Mouse (Mus musculus): ENCODE measurements around the gene Armh4.
"Not testable (repeated sequence)": the region's sequence is repeated elsewhere in the genome, so short reads cannot be mapped to it uniquely, and the experiment has no call there.

Gene Armh4

DNA sequence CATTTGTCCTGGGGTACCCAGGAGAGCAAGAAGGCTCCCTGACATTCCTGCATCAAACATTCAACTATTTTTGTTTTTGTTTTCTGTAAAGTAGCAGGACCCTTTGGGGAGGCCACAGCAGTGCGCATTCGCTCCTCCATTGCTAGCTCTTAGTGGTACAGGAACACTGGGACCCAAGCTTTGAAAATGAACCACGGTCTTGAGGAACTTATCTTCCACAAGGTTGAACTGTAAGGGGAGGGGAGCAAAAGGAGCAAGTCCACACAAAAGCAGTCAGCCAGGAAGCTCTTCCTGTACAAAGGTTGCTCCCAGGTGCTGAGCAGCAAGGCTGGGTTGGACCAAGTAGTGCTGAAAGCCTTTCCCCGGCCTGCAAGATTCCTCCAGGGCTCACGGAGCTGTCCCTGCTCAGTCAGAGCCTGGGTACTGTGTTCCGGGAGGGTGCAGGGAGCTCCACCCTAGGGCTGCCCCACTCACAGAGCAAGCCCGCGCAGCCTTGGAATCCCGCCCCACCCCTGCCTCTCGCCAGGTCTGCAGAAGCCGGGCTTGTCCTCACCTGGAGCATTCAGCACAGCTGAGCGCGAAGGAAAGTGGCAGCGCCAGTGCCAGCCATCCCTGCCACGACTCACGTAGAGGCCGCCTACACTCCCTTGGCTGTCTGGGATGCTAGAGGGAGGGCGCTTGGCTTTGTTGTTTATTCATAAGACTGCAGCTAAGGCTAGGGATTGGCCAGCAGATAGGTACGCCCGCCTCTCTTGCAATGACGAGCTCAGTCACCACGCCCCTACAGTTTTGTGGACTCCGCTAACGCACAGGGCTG lies at the start of gene Armh4:
TSS of gene Armh4 (minus strand) at position 669 of the 817 bp plus-strand sequence.
- peak; percentile 45 for DNase-seq

DNA sequence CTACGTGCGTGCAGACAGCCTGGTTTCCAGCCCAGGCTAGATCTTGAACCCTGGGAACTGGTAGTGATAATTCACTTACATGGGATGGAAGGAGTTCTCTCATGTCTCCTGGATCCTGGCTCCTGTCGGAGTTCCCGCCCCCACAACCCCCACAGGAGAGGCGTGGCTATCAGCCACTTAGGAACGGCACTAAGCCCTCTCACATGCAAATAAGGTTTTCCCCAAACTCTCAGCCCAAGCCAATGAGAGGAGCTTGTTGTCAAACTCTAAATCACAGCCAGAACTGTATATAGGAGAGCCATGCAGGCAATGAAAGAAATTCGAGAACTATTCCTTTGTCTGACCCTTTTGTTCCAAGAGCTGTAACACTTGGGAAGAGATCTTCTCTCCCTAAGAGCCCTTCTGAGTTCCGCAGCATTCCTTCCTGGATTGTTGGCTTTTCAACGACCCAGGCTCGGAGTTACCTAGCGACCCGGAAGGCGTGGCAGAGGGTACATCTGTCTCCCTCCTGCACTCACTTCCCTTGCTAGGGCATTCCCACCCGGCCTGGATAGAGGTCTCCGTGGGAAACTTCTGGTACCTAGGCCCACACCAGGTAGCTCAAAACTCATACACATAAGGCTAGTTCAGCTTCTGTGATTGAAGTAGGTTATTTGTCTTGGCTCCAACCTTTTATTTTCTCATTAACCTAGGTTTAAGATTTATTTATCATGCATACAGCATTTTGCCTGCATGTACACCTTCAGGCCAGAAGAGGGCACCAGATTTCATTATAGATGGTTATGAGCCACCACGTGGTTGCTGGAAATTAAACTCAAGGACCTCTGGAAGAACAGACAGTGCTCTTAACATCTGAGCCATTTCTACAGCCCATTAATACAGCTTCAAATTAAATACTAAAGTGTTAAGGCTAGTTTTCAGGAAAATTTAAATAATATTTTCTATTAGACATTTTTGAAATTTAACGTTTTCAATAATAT lies 46.3 kb upstream of the Armh4 start:
- no peak for DNase-seq

DNA sequence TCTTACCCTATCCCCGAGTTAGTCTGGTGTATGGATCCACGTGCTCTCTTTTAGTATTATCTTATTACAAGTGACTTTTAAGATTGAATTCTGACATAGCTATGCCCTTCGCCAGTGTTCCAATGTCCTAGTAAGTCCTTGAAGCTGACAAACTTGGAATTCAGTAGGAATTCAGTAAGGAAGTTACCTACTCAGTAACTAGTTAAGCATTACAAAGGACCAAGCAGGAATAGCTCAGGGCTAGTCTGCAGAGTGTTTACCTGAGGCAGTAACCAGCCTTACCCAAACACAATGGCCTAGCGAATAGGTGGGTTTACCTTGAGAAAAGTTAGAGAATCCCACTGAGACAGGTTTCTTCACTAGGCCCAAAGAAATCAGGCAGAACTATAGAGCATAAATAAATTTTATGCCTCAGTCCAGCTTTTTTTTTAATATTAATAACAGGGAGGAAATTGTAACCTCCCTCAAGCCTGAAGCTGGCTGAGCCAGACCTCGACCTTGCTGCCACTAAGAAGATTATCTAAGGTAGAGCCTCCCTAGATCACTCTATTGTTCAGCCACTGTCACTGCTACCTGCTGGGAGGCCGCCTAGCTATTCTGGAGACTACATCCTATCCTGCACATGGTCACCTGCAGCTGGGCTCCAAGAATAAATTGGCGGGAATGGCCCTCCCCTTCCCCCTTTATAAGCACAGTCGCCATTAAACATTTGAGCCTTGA lies 36.7 kb upstream of the Armh4 start:
- not testable (repeated sequence) for DNase-seq

DNA sequence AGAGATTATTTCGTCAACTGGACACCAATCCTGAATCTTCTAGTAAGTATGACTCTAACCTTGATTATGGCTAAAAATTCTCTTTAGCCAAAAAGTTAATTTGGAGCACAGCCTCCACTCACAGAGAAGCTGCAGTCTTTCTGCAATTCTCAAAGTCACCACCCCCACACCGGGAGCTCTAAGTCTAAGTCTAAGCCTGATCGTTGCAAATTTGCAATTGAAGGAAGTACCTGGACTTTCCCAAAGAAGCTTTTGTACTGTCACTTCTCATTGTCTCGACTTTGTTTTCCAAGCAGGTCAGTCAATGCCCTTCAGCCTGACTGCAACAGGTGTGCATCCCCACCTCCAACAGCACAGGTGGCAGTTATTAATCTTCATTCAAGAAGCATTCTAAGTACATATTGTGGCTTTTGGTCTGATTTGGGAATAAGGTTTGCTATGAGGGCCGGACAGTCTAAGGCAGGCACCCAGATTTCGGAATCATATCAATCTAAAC lies 35.6 kb upstream of the Armh4 start:
- DNase-seq: not testable (repeated sequence)

DNA sequence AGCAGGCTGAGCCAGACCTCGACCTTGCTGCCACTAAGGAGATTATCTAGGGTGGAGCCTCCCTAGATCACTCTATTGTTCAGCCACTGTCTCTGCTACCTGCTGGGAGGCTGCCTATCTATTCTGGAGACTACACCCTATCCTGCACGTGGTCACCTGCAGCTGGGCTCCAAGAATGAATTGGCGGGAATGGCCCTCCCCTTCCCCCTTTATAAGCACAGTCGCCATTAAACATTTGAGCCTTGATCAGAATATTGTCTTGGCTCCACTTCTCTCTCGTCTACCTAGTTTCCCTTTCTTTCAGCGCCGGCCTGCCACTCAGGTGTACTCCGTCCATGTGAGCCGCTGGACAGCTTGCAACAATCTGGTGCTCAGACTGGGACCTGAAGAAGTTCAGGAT lies 29.8 kb upstream of the Armh4 start:
- not testable (repeated sequence) for DNase-seq

DNA sequence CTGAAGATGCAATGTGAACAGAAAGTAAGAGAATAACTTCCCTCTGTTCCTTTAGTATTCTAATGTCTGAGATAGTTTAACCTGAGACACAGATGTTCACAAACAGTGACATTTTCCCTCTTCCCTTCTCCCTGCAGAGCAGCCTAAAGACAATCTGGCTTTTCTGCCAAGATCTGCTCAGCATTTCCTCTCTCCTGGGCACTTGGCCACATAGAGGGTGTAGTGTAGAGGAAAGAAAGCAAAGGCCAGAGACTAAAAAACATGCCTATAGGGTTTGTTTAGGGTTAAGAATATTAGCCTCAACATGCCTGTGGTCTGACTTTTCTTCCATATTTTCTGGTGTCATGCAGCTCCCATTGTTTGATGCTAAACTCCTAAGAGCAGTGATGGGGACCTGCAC lies 21.9 kb upstream of the Armh4 start:
- DNase-seq: not testable (repeated sequence)

DNA sequence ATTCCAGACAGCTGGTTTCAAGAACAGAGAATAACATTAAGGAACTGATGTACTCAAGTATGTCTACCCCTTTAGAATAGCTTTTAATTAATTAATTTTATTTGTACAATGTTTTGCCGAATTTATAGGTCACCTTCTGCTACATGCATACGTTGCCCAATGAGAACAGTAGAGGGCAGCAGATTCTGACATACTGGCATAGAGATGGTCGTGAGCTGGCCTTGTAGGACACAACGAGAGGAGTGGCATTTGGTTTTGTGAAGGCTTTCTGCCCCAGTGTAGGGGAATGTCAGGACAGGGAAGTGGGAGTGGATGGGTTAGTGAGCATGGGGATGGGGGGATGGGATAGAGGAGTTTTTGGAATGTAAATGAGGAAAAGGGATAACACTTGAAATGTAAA lies 18.3 kb upstream of the Armh4 start:
- DNase-seq: peak; percentile 3

DNA sequence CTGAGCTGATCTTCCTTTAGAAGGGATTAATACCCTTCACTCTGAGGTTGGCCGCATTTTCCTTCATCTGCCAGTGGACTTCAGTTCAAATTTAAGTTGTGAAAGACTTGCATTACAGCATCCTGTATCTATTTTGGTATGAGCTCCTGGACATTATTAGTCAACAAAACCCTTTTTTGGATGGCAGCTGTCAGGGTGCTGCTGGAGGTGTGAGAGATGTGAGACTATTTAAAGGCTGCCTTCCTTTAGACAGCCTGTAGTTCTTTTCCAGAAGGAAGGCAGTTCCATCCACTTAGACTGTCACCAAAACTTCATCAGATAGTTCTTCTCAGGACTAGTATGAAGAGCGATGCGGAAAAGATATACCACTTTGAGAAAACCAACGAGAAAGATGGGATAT lies 10.8 kb upstream of the Armh4 start:
- no peak for DNase-seq

DNA sequence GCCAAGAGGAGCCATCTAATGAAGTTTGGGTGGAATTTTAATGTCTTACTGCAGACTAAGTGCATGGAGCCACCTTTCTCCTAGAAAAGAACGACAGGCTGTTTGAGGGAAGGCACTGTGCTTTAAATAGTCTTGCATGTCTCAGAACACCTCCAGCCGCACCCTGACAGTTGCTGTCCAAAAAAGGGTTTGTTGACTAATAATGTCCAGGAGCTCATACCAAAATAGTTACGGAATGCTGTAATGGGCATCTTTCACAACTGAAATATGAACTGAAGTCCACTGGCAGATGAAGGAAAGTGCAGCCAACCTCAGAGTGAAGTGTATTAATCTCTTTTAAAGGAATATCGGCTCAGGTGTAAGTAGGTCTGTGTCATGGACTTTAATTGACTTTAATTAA lies 7.4 kb upstream of the Armh4 start:
- no peak for DNase-seq

DNA sequence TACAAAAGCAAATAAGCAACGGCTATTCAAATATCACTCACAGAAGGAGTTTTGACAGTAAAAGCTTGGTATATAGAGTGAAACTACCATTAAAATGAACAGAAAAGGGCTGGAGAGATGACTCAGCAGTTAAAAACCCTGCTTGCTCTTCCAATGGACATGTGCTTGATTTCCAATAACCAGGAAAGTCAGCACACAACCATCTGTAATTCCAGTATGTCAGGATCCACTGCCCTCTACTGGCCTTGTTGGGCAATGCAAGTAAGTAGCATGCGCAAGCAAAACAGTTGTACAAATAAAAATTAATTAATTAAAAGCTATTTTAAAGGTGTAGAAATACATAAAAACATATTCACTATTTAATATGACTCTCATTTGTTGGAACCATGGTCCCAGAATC lies 2.6 kb upstream of the Armh4 start:
- DNase-seq: peak; percentile 26

DNA sequence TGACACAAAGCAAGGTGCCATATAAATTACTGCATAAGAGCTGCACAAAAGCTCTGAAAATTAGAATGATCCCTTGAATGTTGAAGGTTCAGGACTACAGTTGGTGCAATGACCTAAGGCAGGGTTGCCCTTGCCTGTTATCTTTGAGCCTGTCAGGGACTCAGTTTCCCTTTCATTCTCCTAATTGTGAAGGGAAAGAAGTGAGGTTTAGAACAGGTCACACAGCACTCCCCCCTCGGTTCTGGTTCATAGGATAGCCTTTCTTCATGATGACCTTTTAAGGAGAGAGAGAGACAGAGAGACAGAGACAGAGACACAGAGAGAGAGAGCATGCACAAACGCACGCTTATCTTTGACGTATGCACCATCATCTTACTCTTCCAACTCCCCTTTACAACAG lies 683 bp upstream of the Armh4 start:
- no peak for DNase-seq

DNA sequence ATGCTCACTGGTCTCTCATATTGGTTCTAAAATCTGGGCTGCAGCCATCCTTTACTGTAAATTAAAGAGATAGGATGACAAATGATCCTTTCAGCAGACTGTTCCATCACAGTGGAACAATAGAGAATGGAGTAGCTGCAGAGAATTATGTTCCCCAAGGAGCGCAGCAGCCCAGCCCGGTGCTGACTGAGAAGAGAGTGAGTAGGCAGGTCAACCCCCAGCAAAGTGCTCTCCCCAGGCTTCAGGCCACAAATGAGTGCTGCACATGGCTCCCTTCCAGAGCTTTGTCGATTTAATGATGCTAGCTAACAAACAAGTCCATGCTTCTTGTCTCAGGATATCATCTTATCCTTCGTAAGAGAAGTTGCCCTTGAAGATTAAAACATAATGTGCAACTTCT lies 2.8 kb downstream of the Armh4 start:
- no peak for DNase-seq

DNA sequence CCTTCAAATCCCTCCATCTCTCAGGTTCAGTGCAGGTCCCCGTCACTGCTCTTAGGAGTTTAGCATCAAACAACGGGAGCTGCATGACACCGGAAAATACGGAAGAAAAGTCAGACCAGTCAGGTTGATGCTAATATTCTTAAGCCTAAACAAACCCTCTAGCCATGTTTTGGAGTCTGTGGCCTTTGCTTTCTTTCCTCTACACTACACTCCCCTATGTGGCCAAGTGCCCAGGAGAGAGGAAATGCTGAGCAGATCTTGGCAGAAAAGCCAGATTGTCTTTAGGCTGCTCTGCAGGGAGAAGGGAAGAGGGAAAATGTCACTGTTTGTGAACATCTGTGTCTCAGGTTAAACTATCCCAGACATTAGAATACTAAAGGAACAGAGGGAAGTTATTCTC lies 5.6 kb downstream of the Armh4 start:
- DNase-seq: not testable (repeated sequence)

DNA sequence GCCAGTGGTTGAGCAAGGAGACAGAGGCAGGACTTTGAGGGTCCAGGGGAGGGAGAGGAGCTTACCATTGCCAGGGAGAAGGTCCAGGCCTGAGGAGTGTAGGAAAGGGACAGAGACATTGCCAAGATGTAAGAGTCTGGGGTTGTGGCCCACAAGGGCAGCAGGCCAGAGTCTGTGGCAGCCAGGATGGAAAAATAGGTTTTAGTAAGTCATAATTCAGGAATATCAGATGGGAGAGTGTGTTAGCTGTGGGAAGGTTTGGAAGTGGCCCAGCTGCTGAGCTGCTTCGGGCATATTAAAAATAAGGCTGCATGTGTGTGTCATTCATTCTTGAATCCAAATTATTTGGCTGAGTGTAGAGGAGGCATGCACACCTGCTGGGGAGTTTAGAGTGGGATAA lies 11.4 kb downstream of the Armh4 start:
- no peak for DNase-seq

DNA sequence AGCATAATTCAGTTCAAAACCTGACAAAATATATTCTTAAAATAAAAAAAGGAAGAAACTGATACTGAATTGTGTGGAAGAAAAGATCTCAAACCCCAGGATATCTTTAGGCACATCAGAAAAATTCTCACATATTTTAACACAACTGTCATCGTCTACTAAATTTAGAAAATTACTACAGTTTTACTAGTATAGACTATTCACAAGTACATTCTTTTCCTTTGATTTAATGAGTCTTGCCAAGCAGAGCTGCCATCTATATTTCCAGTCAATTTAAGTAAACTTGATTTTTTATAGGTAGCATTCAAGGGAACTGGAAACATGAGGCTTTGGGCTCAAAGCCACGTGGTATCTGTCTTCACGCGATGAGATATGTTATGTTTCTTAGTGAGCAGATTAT lies 16.6 kb downstream of the Armh4 start:
- no peak for DNase-seq

DNA sequence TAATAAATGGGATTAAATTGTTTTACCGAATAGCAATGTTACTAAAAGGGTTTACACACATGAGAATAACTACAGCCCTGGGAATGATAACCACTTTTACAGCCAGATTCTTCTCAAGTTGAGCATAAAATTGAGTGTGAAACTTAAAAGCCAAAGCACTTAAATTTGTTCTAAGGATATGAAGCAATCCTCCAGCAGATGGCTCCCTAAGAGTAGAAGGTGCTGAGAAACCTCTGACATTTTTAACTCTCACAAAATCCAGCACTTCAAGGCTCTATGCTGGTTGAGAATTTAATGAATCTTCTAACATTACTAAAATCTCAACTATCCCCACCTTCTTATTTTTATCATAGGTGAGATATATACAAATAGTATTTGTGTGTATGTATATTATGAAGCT lies 27.3 kb downstream of the Armh4 start:
- no peak for DNase-seq

DNA sequence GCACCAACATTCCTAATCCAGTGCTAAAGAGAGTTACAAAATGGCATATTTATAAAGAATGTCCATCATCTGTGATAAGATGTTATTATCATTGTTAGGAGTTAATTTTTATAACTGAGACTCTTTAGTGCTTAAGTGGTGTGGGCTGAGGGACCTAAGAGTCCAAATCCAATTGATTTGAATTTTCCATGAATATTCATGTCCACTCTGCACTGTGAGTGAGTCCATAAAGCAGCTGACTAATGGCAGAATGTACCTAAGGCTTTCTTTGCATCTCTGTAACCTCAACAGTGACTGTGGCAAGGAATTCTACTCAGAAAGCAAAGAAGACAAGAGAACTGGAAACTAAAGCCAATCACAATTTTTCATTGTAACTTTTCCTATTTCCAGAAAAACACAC lies 30.6 kb downstream of the Armh4 start:
- no peak for DNase-seq

DNA sequence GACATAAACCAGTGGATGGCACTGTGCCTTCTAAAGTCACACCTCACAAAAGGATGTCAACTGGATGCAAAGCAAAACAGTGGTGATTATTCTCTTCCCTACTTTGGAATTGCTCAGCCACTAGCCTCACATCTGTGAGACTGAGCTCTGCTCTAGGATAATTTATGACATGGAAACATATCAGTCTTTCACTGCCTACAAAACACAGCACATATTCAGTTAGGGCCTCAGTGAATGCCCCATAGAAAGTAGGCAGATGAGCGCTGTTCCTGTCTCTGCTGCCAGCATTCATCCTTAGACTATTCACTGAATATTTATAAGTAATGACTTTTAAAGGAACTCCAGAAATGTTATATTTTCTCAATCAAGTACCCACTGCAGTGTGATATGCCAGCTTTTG lies 37.3 kb downstream of the Armh4 start:
- no peak for DNase-seq

DNA sequence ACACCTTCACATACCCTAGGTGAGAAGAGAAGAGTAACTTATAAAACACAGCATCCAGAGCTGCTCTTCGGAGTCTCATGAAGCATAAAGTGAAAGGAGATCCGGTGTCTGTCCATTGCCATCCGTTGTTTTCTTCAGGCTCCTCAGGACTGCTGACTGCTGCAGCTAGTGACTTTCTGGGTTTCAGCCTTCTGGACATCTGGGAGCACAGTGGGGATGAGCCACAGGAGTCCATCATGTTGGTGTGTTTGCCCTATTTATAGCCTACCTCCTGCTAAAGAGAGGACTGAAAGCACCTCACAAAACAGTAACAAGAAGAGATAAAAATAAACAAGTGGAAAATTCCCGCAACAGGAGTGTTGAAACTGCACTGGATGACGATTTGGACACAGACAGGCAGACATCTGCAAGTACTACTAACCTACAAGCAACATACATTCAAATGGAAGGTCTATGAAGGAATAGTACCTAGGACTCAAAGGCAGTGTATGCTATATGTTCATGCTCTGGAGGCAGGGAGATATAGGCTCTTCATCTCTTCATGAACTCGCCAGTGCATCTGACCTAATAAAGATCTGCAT lies 39.1 kb downstream of the Armh4 start:
- no peak for DNase-seq

DNA sequence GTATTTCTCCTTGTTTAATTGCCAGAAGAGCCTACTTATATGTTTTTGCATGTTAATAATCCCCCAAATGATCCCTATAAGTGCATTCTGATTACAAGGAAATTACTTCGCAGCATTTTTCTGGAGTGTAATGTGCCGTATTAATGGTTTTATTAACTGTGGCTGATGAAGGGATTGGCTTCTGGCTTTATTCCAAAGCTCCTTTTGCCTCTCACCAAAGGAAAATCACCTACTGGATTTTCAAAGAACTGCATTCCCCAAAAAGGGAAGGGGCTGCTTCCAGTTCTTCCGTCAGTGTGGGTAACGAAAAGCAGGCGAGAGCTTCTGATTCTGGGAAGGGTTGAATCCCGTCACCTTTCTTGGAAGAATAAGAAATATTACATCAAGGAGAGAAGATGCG lies 43.9 kb downstream of the Armh4 start:
- no peak for DNase-seq

DNA sequence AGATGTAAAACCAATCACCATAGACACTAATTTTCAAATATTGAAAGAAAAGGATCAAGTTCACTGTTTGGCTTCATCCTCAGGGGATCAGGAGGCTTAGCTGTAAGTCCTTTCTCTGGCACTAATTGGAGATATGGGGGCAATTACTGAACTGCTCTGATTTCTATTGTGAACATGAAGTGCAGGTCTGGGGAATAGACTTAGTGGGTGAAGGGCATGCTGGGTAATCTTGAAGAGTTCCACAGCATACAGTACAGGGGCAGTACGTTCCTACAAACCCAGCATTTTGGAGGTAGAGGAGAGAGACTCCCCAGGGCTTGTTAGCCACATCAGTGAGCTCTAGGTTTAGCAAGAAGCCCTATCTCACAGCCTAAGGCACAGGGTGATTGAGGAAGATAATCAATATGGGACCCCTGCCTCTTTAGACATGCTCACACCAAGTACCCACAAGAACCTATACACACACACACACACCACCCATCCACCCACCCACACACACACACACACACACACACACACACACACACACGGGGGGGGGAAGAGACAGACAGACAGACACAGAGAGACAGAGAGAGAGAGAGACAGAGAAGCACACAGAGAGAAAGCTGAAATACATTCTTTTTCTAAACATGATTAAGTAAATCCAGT lies 44.6 kb downstream of the Armh4 start:
- no peak for DNase-seq

DNA sequence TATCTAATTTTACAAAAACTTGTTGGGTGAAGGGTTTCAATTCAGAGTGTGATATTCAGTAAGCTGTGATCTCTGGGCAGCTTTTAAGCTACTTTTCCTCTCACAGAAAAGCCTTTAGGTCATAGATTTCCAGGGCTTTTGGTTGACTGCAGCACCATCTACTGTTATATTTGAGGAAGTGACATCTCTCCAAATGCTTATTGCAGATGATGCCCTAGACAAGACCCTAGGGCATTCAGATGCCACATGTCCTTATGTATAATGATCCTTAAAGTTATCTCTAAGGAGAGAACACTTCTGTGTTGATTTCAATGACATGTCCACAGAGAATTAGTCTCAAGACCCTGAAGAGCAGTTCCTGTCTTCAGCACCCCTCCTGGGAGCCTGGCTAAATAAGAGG lies 49.2 kb downstream of the Armh4 start:
- DNase-seq: no peak
